Mouse (Mus musculus) monocyte, adult 2 months (primary cell): ENCODE data around the gene Itpr2.

ENCODE experiments used
- DNase-seq, 2 experiments: peaks; one replicate each; pipeline ENCODE4 v3.0.0; 2022; ENCODE audit warnings: low spot score in 2 of 2, low read depth in 1 of 2

Gene Itpr2

GRCm38 (mm10) chr6:146272253-146273036 is 229.6 kb downstream of the Itpr2 start:
- DNase-seq = no peak

GRCm38 (mm10) chr6:146270776-146271533 is 231.1 kb downstream of the Itpr2 start:
- peak; percentile 26 to 32 for DNase-seq

- DNase-seq = no peak
These were observed 231.9 kb downstream of the Itpr2 start for GRCm38 (mm10) chr6:146270162-146270561.

GRCm38 (mm10) chr6:146269291-146269690 is 232.7 kb downstream of the Itpr2 start:
- no peak for DNase-seq

GRCm38 (mm10) chr6:146260674-146261376 is 241.2 kb downstream of the Itpr2 start:
- DNase-seq = no peak

- DNase-seq = no peak
These were observed 243.3 kb downstream of the Itpr2 start for GRCm38 (mm10) chr6:146258751-146259150.

- DNase-seq = no peak
These were observed 243.8 kb downstream of the Itpr2 start for GRCm38 (mm10) chr6:146258261-146258660.

- DNase-seq = no peak
These were observed 244.9 kb downstream of the Itpr2 start for GRCm38 (mm10) chr6:146256947-146257670.

GRCm38 (mm10) chr6:146256401-146256800 is 245.6 kb downstream of the Itpr2 start:
- no peak for DNase-seq

GRCm38 (mm10) chr6:146255656-146256055 is 246.4 kb downstream of the Itpr2 start:
- no peak for DNase-seq

GRCm38 (mm10) chr6:146254931-146255330 is 247.1 kb downstream of the Itpr2 start:
- DNase-seq = no peak

GRCm38 (mm10) chr6:146254216-146254820 is 247.7 kb downstream of the Itpr2 start:
- no peak for DNase-seq

GRCm38 (mm10) chr6:146249096-146249495 is 252.9 kb downstream of the Itpr2 start:
- DNase-seq = no peak

- no peak for DNase-seq
These were observed 253.7 kb downstream of the Itpr2 start for GRCm38 (mm10) chr6:146248341-146248740.

- DNase-seq = no peak
These were observed 254.1 kb downstream of the Itpr2 start for GRCm38 (mm10) chr6:146247906-146248305.

GRCm38 (mm10) chr6:146246368-146246767 is 255.7 kb downstream of the Itpr2 start:
- DNase-seq = no peak

GRCm38 (mm10) chr6:146245888-146246287 is 256.1 kb downstream of the Itpr2 start:
- no peak for DNase-seq

- DNase-seq = no peak
These were observed 259.0 kb downstream of the Itpr2 start for GRCm38 (mm10) chr6:146243068-146243467.

- DNase-seq = no peak
These were observed 260.7 kb downstream of the Itpr2 start for GRCm38 (mm10) chr6:146241336-146241735.

GRCm38 (mm10) chr6:146235165-146235564 is 266.9 kb downstream of the Itpr2 start:
- no peak for DNase-seq

- no peak for DNase-seq
These were observed 267.6 kb downstream of the Itpr2 start for GRCm38 (mm10) chr6:146234417-146234816.
